In the genomic region with DNA sequence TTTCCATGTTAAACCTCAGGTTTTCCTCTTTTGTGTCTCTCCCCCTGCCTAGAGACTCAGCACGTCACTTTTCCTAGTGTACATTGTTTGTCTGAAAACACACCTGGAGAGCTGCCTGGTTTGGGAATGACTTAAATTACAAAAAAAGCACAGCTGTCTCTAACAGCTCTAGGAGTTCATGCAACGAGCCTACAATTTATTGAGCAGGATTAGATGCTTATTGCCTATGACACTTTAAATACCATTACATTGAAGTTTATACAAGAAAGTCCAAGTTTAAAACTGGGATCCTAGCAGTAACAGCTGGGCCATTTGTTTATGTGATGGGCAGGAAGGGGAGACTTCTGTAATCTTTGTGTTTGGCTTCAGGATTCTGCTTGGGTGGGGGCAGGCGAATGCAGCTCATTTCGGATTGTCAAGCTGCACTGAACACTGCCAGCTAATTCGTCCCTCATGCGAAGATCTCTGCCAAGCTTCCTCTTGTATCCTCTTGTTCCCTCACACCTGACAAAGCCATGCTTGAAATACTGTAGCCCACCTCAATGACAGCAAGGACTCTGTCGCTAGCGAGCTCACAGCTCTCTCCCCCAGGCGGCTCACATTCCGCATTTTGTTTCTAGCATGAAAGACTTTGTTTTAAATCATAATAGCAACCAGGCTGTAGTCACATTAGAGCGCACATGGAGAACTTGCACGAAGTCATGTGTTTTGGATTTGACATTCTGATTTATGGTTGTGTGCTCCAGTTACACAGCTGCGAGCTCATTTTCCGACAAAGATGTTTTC, we compare ENCODE assay signal across 11 mouse cellular contexts.
DNase-seq lines count a peak whose midpoint lies in the region; ATAC-seq lines count a peak whose summit lies in the region.
"Had no signal": no experiment of that assay in that cellular context is flagged by ENCODE, and none has a peak within 500 bp of the region (broad histone marks: within the 10 kb centered on the region; RNA-seq: fewer than 3 reads in every experiment).

No protein-coding gene starts in this region.

- no peaks in the 10 kb centered on the region for H3K36me3 ChIP-seq in hindbrain, embryonic 10.5 days
- no peaks in the 10 kb centered on the region for H3K36me3 ChIP-seq in hindbrain, embryonic 13.5 days

- no peaks in the 10 kb centered on the region for H3K27me3 ChIP-seq in hindbrain, embryonic 10.5 days (ENCODE audit: insufficient read depth, poor library complexity, severe bottlenecking)
- H3K27me3 ChIP-seq in hindbrain, embryonic 13.5 days = no peaks in the 10 kb centered on the region

- H3K9me3 ChIP-seq in hindbrain, embryonic 10.5 days = no peaks in the 10 kb centered on the region
- H3K9me3 ChIP-seq in hindbrain, embryonic 13.5 days = no peaks in the 10 kb centered on the region

- H3K9ac ChIP-seq in hindbrain, embryonic 13.5 days = no peak overlapping the region

- H3K4me1 ChIP-seq in hindbrain, embryonic 10.5 days (replicated peaks) = 0 out of 2 replicates have a peak, but pooled peaks cover 7% of the 10 kb centered on the region
- H3K4me1 ChIP-seq in hindbrain, embryonic 13.5 days (replicated peaks) = no peaks in the 10 kb centered on the region

- no peak overlapping the region for H3K4me2 ChIP-seq in hindbrain, embryonic 13.5 days
- H3K4me2 ChIP-seq: heart, embryonic 11.5 days had no signal

- no peak overlapping the region for H3K27ac ChIP-seq in hindbrain, embryonic 10.5 days
- no peak overlapping the region for H3K27ac ChIP-seq in hindbrain, embryonic 13.5 days
- H3K27ac ChIP-seq: macrophage had no signal

- peak; percentile 10 for DNase-seq in hindbrain, embryonic 10.5 days (ENCODE audit: low spot score)
- DNase-seq in urinary bladder, postnatal 25 days (ENCODE audit: low spot score) = peak; percentile 6
- DNase-seq in urinary bladder, postnatal 10 days (ENCODE audit: low spot score) = no peak
- peak; percentile 8 for DNase-seq in lung, postnatal 14 days
- DNase-seq in adrenal gland, postnatal 36 days = no peak
- no peak for DNase-seq in adrenal gland, adult 2 months
- no peak for DNase-seq in retina, embryonic 14.5 days (ENCODE audit: low spot score)

- ATAC-seq in hindbrain, embryonic 13.5 days (ENCODE audit: low FRiP score) = no peak

- no peak overlapping the region for H3K4me3 ChIP-seq in hindbrain, embryonic 10.5 days
- H3K4me3 ChIP-seq in hindbrain, embryonic 13.5 days = no peak overlapping the region
- H3K4me3 ChIP-seq: erythroblast, embryonic 14.5 days had no signal

- WGBS in hindbrain, embryonic 10.5 days = 69% methylated on average over 14 of the region's 14 CpGs
- WGBS in hindbrain, embryonic 13.5 days = 61% methylated on average over 14 of the region's 14 CpGs

Comparison
In these comparisons a context has a peak if more than half of its experiments do, and no peak if none do; other contexts are left out.
1. DNase-seq: peak in hindbrain, embryonic 10.5 days (single experiment), urinary bladder, postnatal 25 days (single experiment) and lung, postnatal 14 days (single experiment); none in urinary bladder, postnatal 10 days (single experiment), adrenal gland, postnatal 36 days (0 of 2), adrenal gland, adult 2 months (single experiment) and retina, embryonic 14.5 days (single experiment).